Mouse (Mus musculus): Measurements from ENCODE around the gene Rnf207.

The Rnf207 gene

DNA sequence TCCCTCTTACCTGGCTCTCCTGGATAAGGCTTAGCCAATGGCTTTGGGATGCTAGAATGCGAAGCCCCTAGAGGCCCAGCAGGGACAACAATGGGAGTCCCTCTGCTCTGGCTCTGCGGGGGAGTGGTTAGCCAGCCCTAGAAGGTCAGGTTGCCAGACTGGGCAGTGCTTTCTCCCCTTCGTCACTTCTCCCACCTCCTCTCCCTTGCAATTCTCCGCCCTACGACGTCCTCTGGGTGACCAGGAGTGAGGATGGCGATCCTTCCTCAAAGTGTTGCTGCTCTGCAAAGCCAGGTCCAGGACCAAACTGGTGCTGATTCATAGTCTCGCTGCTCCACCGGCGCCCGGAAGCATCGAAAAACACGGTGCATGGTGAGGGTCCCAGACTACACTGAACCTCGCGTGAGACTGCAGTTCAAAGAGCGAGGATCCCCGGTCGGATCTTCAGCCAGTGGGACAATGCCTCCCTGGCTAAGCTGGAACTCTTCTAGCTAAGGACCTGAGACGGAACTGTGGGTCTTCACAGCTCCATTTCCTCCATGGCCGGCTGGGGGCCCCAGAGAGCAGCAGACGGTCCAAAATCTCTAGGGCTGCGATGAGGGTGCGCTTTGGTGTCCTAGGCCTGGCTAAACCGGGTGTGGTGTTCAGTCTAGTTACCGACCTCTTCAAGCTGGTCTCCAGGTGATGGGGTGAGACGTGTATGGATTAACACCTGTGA, at the start of gene Rnf207:
TSS of gene Rnf207 (minus strand) at position 477 of the 718 bp plus-strand sequence.
- no peak for DNase-seq (ENCODE audit: low spot score)

DNA sequence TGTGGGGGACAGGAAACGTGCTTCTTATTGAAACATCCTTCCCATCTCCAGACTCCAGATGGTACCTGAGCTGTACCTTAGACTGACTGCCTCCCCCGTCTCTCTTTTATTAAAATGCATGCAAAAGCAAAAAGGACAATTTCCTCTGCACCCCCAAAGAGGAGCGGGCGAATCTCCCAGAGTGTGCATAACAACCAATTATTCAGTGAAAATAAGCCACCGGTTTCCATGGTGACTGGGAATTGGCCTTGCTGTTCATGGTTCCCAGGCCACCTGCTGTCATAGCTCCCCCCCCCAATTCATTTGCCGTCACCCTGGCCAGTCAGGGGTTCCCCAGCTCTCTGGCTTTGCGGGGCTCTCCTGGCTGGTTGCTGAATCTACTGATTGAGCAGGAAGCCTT, 46.4 kb upstream of the Rnf207 start:
- no peak for DNase-seq (ENCODE audit: low spot score)

DNA sequence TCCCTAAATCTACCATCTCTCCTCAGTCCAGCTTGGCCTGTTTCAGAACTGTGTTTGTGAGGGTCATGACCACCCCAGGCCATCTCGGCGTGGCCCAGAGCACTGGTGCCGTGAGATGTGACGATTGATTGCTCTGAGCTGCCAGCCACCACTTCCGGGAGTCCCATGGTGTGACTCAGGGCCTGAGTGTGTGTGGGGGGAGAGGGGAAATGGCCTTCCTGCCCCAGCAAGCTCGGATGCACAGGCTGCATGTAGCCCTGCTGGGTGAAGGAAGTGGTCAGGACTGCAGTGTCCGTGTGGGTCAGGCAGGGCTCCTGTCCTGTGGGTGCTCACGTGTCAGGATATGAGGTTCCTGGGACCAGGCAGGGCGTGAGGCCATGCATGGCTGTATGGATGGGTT, 43.4 kb upstream of the Rnf207 start:
- no peak for DNase-seq (ENCODE audit: low spot score)

DNA sequence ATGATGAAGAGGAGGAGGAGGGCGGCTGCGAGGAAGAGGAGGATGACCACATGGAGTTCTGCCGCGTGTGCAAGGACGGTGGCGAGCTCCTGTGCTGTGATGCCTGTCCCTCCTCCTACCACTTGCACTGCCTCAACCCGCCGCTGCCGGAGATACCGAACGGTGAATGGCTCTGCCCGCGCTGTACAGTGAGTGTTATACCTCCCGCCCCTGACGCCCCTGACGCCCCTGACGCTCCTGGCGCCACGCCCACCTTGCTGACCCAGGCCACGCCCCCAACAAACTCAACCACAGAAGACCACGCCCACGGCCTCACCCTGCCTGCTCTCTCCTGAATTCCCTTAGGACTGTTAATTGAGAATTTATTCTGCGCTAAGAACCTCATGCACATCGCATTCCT, 42.1 kb upstream of the Rnf207 start:
- no peak for DNase-seq (ENCODE audit: low spot score)

DNA sequence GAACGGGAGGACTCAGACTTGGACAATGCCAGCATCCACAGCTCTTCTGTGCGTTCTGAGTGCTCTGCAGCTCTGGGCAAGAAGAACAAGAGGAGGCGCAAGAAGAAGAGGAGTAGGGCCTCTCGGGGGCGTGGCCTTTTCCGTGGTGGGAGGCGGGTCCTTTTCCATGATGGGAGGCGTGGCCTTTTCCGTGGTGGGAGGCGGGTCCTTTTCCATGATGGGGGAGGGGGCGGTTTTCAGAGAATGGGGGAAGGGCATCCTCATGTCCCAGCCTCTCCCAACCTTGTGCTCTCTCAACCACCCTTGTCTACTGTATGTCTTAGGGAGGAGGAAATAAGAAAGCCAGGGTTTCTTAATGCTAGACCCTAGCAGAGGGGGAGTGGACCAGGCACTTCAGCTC, 40.9 kb upstream of the Rnf207 start:
- no peak for DNase-seq (ENCODE audit: low spot score)

DNA sequence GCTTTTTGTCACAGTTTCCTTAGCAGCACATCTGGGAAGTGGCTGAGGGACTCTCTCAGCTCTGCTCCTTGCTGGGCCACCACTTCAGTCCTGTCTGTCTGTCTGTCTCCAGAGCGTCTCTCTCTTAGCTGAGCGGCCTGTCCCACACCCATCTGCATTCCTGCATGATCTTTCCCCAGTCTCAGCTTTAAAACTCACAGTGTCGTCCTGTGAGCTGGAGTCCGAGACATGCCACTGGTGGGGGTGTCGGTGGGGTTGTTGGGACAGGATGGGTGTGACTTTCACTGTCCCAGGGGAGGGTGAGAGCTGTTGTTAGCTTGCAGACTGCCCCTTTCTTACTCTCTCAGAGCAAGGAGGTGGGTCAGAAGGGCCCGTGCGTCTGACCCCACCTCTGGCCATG, 36.9 kb upstream of the Rnf207 start:
- DNase-seq (ENCODE audit: low spot score) = no peak

DNA sequence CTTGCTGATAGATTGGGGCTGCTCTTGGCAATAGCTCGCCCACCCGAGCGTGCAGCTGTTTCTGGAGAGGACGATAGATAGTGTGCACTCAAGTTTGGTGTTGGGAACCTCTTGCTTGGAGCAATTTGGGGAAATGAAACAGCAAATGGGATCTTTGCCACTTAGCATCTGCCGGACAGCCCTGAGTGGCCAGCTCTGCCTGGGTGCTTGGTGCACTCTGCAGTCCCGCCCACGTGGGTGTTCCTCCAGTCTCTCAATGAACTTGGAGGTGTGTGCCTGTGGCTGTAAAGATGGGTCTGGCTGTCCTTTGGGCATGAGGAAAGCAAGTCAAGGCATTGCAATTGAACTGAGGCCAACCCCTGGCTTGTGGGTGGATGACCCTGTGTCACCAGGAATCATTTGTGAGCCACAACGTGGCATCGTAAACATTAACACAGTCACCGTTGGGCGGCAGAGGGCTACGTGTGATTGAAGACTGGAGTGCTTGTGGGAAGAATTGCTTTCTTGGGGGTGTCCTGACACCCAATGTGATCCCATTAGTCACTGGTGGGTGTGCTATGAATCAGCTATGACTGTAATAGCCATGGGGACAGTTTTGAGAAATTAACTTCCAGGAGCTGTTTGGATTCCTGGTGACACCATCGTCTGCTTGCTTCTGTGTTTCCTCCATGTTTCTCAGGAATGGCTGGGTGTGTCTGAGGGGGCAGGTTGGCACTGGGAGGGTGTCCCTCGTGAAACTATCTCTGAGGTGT, 35.3 kb upstream of the Rnf207 start:
- DNase-seq (ENCODE audit: low spot score) = no peak

DNA sequence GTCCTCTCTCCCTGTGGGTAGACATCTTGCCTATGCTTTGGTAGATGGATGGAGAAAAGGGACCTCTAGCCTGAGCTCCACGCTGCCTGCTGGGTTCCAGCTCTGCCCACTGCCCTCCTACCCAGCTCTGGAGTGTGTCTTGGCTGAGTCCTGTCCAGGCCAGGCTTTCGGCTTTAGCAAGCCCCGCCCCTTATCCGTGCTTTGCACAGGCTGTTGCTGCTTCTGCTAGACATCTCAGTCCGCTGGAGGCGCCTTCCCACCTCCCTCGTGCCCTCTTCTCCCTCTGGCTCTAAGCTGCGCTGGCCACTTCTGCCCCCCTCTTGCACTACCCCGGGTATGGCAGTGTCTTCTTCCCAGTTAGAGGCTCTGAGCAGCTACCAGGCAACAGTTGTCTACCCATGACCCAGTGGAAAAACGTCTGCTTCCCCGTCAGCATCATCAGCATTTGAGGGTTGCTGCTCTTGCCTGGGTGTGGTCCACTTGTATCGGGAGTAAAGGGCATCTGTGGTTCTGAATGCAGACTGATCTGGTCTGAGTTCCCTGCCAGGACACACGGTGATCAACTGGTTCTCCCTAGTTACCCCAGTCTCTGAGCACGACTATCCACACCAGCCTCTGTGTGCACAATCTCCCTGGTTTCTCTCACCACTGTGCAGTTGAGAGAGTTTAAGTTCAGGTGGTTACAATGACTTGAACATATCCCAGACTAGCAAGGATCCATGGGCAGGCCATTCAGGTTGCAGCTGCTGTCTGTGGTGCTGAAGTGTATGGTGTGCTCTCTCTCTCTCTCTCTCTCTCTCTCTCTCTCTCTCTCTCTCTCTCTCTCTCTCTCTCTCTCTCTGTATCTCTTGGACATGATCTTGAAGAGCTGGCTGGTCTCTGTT, 32.9 kb upstream of the Rnf207 start:
- no peak for DNase-seq (ENCODE audit: low spot score)

DNA sequence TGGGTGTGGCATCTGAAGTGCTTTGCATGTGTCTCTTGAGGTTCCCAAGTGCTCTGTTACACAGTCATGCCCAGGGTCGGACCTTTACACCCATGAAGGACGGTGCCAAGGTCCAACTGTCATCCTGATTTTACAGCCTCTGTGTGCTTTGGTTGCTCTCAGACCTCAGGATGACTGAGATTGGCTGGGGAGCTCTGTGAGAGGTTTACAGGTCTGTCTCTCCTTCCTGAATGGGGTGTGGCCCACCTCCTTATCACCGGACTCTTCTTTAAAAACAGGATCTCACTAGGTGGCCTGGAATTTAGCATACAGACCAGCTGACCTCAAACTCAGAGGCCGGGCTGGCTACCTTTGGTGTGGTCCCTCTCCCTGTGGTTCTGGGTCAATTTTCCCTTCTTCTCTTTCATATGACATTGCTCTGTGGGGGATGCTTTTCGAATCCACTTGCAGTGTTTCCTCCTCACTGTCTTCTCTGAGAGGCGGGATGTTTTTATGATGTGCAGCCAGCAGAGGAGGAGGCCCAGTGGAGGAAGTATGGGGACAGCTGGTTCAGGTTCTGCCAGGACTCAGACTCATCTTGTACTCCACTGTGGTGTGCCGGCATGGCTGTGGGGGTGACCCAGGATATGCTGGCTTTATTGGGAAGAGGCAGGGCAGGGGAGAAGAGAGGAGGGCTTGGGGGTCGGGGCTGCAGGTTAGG, 32.1 kb upstream of the Rnf207 start:
- no peak for DNase-seq (ENCODE audit: low spot score)

DNA sequence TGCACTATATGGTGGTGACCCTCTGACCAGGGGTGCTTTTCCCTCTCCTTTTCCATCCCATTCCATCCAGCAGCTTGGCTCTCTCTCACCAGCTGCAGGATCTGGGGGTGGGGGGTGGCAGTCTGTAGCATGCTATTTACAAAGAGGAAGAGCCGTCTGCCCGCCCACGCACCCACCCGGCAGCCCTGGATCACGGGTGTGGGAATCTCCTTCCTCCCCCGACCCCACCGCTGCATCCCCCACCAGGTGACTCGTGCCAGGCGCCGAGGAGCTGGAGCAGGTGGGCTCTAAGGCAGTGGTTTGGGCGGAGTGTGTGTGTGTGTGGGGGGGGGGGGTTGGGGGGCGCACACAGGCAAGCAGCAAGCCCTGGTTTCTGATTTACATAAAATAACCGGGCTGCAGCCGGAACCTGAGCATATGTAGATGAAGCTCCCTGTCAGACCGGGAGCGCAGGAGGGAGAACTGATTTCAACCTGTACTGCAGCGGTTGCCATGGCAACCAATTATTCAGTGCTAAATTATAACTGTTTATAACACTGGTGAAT, 31.1 kb upstream of the Rnf207 start:
- DNase-seq (ENCODE audit: low spot score) = no peak

DNA sequence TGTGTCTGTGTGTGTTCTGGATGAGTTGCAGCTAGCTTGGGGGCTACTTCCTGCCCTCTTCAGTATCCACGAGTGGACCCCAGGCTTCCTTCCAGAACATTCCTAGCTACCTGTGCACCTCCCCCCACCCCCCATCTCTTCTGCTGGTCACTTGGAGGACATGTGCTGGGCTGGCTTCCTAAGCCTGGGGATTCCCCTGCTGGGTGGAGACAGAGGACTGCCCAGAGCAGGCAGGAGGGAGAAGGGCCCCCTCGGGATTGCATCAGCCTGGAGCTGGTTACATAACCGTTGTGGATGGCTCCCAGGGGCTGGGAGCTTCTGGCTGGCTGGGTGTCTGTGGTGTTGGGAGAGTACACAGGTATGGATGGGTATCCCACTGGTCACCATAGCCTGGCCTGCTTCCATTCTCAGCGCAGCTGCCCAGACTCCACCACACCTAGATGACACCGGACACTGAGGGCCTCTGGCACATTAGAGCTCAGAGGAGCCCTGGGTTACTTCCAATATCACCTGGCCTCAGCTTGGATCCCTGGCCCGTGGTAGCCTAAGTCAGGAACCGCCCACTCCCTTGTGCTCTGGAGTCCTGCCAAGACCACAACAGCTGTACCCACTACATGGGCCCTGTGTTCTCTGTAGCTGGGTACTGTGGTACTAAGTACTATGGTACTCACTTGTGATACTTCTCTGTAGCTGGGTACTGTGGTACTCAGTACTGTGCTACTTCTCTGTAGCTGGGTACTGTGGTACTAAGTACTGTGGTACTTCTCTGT, 26.5 kb upstream of the Rnf207 start:
- no peak for DNase-seq (ENCODE audit: low spot score)

DNA sequence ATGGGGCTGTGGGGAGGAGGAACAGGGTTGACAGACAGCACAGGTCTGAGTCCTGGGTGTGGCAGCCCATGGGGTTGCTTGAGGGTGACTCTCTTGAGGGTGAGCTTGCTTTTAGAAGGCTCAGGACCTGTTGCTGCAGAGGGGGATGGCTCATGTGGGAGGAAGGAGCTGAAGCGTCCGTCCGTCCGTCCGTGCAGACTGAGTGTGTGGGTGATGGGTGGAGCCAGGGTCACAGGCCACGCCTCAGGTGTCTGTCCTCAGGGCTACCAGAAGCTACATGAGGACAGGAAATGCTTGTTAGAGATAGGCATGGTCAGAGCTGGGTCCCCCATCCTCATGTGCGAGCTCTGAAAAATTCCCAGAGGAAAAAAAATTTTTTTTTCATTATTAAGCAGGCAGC, 25.9 kb upstream of the Rnf207 start:
- DNase-seq (ENCODE audit: low spot score) = no peak

DNA sequence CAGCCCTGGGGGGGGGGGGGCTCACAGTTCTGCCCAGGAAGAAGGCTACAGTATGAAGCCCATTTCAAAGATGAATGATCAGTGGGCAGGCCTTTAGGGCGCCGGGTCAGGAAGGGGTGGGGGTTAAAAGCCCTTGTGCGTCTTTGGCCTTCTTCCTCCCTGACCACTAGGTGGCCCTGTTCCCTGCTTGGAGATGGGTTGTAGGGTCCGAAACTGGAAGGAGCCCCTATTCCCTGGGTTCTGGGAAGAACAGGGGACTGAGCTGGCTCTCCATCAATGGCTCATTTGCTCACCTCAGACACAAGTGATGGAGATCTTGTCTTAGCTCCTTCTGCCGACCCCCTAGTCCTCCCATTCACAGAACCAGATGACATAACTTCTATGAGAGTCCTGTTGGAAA, 24.5 kb upstream of the Rnf207 start:
- no peak for DNase-seq (ENCODE audit: low spot score)

DNA sequence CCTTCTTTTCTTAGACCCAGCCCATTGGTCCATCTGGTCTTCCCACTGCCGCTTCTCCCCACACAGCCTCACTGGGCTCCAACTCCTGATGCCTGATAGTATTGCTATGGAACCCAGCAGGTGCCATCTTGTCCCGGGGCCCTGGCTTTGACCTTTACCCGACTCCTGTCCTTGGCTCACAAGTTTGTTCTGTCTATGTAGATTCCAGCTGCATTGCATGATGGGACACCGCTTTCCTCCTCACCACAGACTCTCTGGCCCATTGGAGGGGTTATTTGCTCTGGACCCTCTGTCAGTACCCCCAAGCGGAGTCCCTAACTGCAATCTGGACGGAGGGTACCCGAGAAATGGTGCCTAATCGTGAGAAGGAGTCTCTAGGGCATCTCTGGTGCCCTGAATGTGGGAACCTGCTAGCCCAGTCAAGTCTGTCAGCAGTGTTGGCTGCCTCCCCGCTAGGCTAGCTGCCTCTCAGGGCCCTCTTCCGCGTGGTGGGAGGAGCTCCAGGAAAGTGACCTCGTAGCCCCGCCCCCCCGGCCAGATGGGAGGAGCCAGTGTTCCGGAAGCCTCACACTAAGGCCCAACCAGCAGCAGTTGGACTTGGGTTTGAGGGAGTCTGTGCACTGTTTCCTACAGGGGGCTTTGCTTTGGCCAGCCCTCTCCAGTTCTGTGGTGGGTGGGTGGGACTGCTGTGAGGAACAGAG, 21.9 kb upstream of the Rnf207 start:
- DNase-seq (ENCODE audit: low spot score) = no peak

DNA sequence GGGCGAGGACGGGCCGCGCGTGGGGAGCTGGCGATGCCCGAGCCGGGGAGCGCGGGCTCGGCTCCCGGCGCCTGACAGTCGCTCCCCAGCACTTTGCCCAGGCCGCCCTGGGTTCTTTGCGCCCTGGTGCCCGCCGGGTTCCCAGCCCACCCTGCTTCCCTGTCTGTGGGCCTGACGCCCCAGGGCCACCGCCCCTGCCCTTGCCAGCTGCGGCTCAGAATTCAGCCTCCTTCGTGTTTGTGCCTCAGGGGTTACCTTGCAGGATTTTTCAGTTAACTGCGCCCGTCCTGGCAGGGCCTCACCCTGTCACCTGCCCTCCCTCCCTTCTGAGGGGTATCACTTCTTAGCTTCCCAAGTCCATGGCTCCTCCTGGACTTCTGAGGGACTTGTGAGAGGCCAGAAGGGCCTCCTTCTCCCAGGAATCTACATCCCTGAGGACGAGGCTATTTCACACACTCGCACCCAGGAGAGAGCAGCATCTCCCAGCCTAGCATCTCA, 20.5 kb upstream of the Rnf207 start:
- no peak for DNase-seq (ENCODE audit: low spot score)

DNA sequence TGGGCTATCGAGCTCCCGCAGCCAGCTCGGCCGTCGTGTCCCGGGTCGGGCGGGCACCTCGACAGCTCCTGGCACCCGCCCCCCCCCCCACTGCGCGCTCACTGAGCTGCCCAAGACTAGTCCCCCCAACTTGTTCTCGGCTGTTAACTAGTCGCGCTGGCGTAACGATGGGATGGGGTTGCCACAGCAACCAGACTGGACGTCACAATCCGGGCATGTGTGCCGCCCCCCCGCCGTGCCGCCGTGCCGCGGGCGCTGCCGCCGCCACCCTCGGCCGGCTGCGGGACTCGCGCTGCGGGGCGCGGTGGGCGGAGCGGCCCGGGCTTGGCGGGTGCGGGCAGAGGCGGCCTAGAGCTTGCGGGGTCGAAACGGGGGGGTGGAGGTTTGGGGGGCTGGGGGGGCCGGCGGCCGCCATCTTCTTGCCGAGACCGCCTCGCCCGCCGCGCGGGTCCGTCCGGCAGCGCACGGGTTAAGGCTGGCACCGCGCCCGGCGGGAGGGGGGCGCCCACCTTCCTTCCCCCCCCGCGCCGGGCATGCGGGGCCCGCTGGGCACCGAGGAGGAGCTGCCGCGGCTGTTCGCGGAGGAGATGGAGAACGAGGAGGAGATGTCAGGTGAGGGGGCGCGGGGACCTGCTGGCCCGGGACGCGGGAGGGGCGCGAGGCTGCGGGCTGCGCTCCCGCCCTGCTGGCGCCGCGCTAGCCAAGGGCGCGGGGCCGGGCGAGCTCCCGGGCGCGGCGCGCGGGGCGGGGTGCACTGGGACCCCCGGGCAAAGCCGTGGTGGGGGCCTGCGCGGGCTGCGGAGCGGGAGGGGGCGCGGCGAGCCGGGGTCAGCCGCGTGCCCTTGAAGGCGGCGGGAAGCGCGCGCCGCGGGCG, 19.9 kb upstream of the Rnf207 start, which contains the start of gene Chd5:
TSS of gene Chd5 (plus strand) at position 233 of the 874 bp plus-strand sequence.
- no peak for DNase-seq (ENCODE audit: low spot score)

DNA sequence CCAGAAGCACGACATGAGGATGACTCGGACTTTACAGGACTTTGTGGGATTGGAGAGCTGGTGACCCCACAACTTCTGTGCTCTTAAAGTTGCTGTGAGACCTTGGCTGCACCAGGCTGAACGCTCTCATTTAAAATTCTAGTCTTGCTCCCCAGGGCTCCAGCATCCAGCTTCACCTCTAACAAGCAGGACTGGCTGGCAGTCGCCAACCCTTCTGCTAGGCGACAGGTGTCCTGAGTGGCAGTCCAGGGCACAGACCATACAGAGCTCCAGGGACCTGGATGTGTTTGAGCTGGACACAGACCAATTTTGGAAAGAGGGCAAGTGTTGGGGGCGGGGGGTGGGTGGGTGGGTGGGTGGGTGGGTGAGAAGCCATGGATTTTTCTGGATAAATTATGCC, 19.0 kb upstream of the Rnf207 start:
- DNase-seq (ENCODE audit: low spot score) = no peak

DNA sequence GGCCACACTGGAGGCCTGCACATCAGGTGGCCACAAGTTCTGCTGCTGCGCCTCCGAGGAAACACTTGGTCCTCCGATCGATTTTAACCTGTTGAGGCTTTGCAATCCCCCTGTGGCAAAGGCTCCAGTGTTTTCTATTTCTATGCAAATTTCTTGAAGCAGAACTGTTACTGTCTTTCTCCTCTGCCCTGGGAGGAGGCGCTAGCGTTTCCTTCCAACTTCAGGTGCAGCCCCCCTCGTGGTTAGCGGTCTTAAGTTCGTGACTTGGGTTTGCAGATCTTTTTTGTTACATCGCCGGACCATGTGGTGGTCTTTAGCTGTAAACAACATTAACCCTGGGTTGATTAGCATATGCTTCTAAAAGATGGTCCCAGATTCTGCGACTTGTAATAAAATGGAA, 14.8 kb upstream of the Rnf207 start:
- no peak for DNase-seq (ENCODE audit: low spot score)

DNA sequence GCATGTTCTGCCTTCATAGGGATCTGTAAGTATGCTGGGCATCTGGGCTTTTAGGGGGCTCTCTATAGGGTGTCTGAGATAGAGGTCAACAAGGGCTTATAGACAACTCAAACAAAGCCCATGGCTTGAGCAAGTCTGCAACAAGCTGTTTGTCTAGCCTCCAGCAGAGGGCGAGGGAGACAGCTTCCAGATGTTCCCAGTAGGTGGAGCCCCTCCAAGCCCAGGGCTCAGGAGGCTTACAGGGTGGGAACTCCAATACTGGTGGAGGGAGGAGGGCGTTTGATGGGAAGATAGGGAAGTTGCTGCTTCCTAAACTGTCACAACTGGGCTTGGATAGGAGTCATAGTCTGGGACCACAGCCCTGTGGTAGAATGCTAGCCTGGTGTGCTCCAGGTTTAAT, 14.2 kb upstream of the Rnf207 start:
- no peak for DNase-seq (ENCODE audit: low spot score)
